Mouse (Mus musculus) E14TG2a.4 (cell line): ENCODE results near the gene Hist1h2bb.
A peak's percentile ranks its signal among the peaks of the same experiment; 100 is the strongest.

Source experiments
- H3K27me3 ChIP-seq: 2 replicates; pipeline ENCODE4 v1.6.1; 2014; ENCODE audit warnings: low read length, control low read depth; ENCODE audit not compliant: insufficient read depth
- H3K36me3 ChIP-seq: 2 replicates; pipeline ENCODE4 v1.6.1; 2014; ENCODE audit warnings: low read length, control low read depth; ENCODE audit not compliant: insufficient read depth
- H3K4me1 ChIP-seq: replicated peaks from 2 replicates; pipeline ENCODE4 v1.6.1; 2014; ENCODE audit warnings: low read depth, low read length, control low read depth
- H3K4me3 ChIP-seq: replicated peaks from 2 replicates; pipeline ENCODE4 v1.5.1; 2014; ENCODE audit warnings: mild to moderate bottlenecking, low read length
- H3K9me3 ChIP-seq: 2 replicates; pipeline ENCODE4 v1.6.1; 2014; ENCODE audit warnings: low read length, control low read depth
- CTCF ChIP-seq: conservative IDR thresholded peaks from 2 replicates; pipeline ENCODE4 v1.5.1; 2014; ENCODE audit warnings: low read length
- NANOG ChIP-seq: IDR thresholded peaks from 2 replicates; pipeline ENCODE4 v1.6.1; 2014; ENCODE audit warnings: borderline replicate concordance, low read length, mixed read lengths
- POU5F1 ChIP-seq: IDR thresholded peaks from 2 replicates; pipeline ENCODE4 v1.6.1; 2014; ENCODE audit warnings: low read length, borderline replicate concordance

The Hist1h2bb gene

DNA sequence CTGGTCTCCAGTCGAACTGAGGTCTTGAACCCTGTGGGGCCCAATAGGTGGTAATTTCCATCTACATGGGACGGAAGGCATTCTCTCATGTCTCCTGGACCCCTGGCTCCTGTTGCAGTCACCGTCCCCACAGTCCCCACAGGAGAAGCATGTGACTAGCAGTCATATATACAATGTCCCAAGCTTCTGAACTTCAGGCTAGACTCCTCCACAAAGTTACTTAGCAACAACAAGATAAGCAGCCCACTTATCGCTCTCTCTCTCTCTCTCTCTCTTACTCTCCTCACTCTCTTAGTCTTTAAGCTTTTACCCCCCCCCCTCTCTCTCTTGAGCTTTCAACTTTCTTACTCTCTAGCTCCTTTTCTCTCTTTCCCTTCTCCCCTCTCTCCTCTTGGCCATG is 22.3 kb upstream of the Hist1h2bb start:
- Histone ChIP-seq H3K4me3 (no peak overlapping the region), H3K27me3 (peaks cover 19% of the 10 kb centered on the region), H3K4me1 (peaks cover 4% of the 10 kb centered on the region; the same call in 1 of the 2 replicates), H3K36me3 (no peaks in the 10 kb centered on the region), H3K9me3 (no peaks in the 10 kb centered on the region)
- no peak for TF ChIP-seq POU5F1
- no peak for TF ChIP-seq NANOG
- no peak for TF ChIP-seq CTCF

- no peak for TF ChIP-seq CTCF
- no peak for TF ChIP-seq POU5F1
- no peaks in the 10 kb centered on the region for H3K36me3 ChIP-seq
Observed at GRCm38 (mm10) chr13:23725213-23725612, 21.3 kb upstream of the Hist1h2bb start.

DNA sequence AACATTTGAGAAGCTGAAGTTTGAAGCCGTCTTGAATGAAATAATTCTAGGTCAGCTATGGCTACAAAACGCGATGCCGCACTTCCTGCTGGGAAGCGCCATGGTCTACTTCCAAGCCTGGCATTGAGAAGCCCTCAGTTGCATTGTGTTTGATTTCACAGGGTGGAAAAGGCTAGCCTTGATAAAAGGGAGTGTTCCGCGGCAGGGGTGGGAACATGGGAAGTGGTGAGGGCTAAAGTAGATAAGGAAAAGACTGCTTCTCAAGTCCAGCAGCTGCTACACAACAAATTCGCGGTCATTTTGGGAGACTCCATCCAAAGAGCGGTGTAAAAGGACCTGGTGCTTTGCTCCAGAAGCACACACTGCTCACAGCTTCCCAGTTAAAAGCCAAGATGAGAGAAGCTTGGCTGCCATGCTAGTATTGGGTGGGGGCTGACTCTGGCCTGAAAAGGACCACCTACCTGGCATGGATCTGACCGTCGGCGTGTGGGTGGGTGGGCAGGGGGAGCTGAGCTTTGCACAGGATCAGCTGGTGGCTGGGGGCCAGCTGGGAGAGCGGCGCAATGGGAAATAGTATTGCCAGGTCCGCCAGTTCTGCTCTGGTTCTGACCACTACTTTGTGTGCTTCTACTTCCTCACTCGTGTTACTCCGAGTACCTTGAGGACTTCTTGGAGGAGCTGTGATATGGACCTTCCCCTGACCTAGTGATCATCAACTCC is 17.9 kb upstream of the Hist1h2bb start:
- TF ChIP-seq NANOG (no peak), CTCF (no peak)
- Histone ChIP-seq H3K27me3 (peaks cover 21% of the 10 kb centered on the region), H3K9me3 (no peaks in the 10 kb centered on the region), H3K36me3 (no peaks in the 10 kb centered on the region), H3K4me1 (peaks cover 5% of the 10 kb centered on the region; the same call in 1 of the 2 replicates), H3K4me3 (no peak overlapping the region)

More at GRCm38 (mm10) chr13:23725213-23725612, 21.3 kb upstream of the Hist1h2bb start:
- Histone ChIP-seq H3K27me3 (peaks cover 21% of the 10 kb centered on the region), H3K4me3 (no peak overlapping the region), H3K9me3 (no peaks in the 10 kb centered on the region), H3K4me1 (peaks cover 5% of the 10 kb centered on the region; the same call in 1 of the 2 replicates)

- TF ChIP-seq NANOG, result no peak
- no peak for TF ChIP-seq CTCF
- no peak for TF ChIP-seq POU5F1
Observed at GRCm38 (mm10) chr13:23729192-23729525, 17.4 kb upstream of the Hist1h2bb start.

DNA sequence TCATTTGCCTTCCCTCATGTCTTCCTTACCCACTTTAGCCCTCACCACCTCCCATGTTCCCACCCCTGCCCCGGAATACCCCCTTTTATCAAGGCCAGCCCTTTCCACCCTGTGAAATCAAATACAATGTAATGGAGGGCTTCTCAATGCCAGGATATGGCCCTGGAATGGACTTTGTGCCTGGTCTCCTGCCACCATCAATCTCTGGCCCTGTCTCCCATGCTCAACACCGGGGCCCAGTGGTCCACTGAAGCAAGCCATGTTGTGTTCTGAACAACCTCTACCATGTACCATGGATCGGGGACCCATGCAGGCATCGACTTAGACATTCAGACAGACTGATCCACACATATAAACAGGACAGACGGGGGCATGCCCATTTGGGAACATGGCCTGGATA is 16.8 kb upstream of the Hist1h2bb start:
- H3K27me3 ChIP-seq, result peaks cover 17% of the 10 kb centered on the region
- H3K9me3 ChIP-seq, result no peaks in the 10 kb centered on the region

More at GRCm38 (mm10) chr13:23729192-23729525, 17.4 kb upstream of the Hist1h2bb start:
- H3K4me1 ChIP-seq, result peaks cover 5% of the 10 kb centered on the region; the same call in 1 of the 2 replicates
- no peaks in the 10 kb centered on the region for H3K9me3 ChIP-seq
- H3K27me3 ChIP-seq, result peaks cover 17% of the 10 kb centered on the region
- no peaks in the 10 kb centered on the region for H3K36me3 ChIP-seq
- no peak overlapping the region for H3K4me3 ChIP-seq

GRCm38 (mm10) chr13:23730479-23730878 is 16.1 kb upstream of the Hist1h2bb start:
- Histone ChIP-seq H3K9me3 (no peaks in the 10 kb centered on the region), H3K27me3 (peaks cover 17% of the 10 kb centered on the region), H3K4me1 (peaks cover 5% of the 10 kb centered on the region; the same call in 1 of the 2 replicates), H3K4me3 (no peak overlapping the region), H3K36me3 (no peaks in the 10 kb centered on the region)
- no peak for TF ChIP-seq NANOG
- TF ChIP-seq POU5F1, result no peak
- TF ChIP-seq CTCF, result no peak

More for the DNA sequence above, 16.8 kb upstream of the Hist1h2bb start:
- H3K36me3 ChIP-seq, result no peaks in the 10 kb centered on the region
- H3K4me3 ChIP-seq, result no peak overlapping the region
- peaks cover 5% of the 10 kb centered on the region; the same call in 1 of the 2 replicates for H3K4me1 ChIP-seq
- TF ChIP-seq NANOG, result no peak
- TF ChIP-seq POU5F1, result no peak
- TF ChIP-seq CTCF, result no peak

GRCm38 (mm10) chr13:23732156-23732804 is 14.3 kb upstream of the Hist1h2bb start:
- TF ChIP-seq NANOG, result no peak
- peak; percentile 68 for TF ChIP-seq CTCF
- no peaks in the 10 kb centered on the region for H3K9me3 ChIP-seq
- peaks cover 15% of the 10 kb centered on the region for H3K27me3 ChIP-seq
- no peak overlapping the region for H3K4me3 ChIP-seq
- H3K36me3 ChIP-seq, result no peaks in the 10 kb centered on the region
- H3K4me1 ChIP-seq, result peaks cover 9% of the 10 kb centered on the region

GRCm38 (mm10) chr13:23737091-23737490 is 9.4 kb upstream of the Hist1h2bb start:
- TF ChIP-seq CTCF (no peak), NANOG (no peak), POU5F1 (no peak)
- no peaks in the 10 kb centered on the region for H3K27me3 ChIP-seq
- H3K4me1 ChIP-seq, result peaks cover 13% of the 10 kb centered on the region
- H3K36me3 ChIP-seq, result no peaks in the 10 kb centered on the region
- no peaks in the 10 kb centered on the region for H3K9me3 ChIP-seq
- H3K4me3 ChIP-seq, result no peak overlapping the region
